Mouse (Mus musculus) megakaryocyte, adult 5-6 weeks (primary cell): ENCODE measurements around the gene Cdc37l1. TPM values are rescaled to one million over a fixed set of nuclear protein-coding genes. Genes with fewer than 3 reads are reported as not detected.
"Not testable (repeated sequence)": the region's sequence is repeated elsewhere in the genome, so short reads cannot be mapped to it uniquely, and the experiment has no call there.

Experiments used
- ATAC-seq: 2 replicates; pipeline ENCODE4 v1.8.0; 2016; ENCODE audit warnings: mild to moderate bottlenecking, inconsistent platforms; ENCODE audit not compliant: poor library complexity, severe bottlenecking
- total RNA-seq, 2 experiments: library from RNA; stranded (forward) in 1 of 2; stranded (reverse) in 1 of 2; fragments of 153-499, 151-499 nt in 1 of 2; fragments of 221-1000, 200-1000 nt in 1 of 2; gene quantifications; 2 replicates each; pipeline versions ENCODE4 v1.2.3 to v1.2.4; 2015 to 2017

Gene Cdc37l1
- total RNA-seq, 2 experiments from 2014 or later, result 28.3 to 33.3 TPM

GRCm38 (mm10) chr19:29000321-29000720 lies 10.2 kb downstream of the Cdc37l1 start:
- ATAC-seq, result not testable (repeated sequence)

GRCm38 (mm10) chr19:29008069-29008706 lies 18.0 kb downstream of the Cdc37l1 start:
- ATAC-seq, result no peak

- ATAC-seq, result no peak
These were observed 18.9 kb downstream of the Cdc37l1 start for GRCm38 (mm10) chr19:29009046-29009445.

- ATAC-seq, result no peak
These were observed 21.3 kb downstream of the Cdc37l1 start for GRCm38 (mm10) chr19:29011355-29011990.

GRCm38 (mm10) chr19:29014466-29015055 lies 24.4 kb downstream of the Cdc37l1 start:
- no peak for ATAC-seq

- no peak for ATAC-seq
These were observed 25.5 kb downstream of the Cdc37l1 start for GRCm38 (mm10) chr19:29015410-29016203.

- no peak for ATAC-seq
These were observed 26.1 kb downstream of the Cdc37l1 start for GRCm38 (mm10) chr19:29016204-29016765.

- no peak for ATAC-seq
These were observed 26.6 kb downstream of the Cdc37l1 start for GRCm38 (mm10) chr19:29016786-29017185.

GRCm38 (mm10) chr19:29019647-29020046 lies 29.5 kb downstream of the Cdc37l1 start:
- ATAC-seq, result no peak

- no peak for ATAC-seq
These were observed 31.7 kb downstream of the Cdc37l1 start for GRCm38 (mm10) chr19:29021754-29022345.

- ATAC-seq, result no peak
These were observed 34.3 kb downstream of the Cdc37l1 start for GRCm38 (mm10) chr19:29024391-29024947.

GRCm38 (mm10) chr19:29031788-29032187 lies 41.6 kb downstream of the Cdc37l1 start:
- no peak for ATAC-seq

- ATAC-seq, result no peak
These were observed 42.5 kb downstream of the Cdc37l1 start for GRCm38 (mm10) chr19:29032662-29033061.

- ATAC-seq, result no peak
These were observed 46.9 kb downstream of the Cdc37l1 start for GRCm38 (mm10) chr19:29037026-29037425.

GRCm38 (mm10) chr19:29037541-29037940 lies 47.4 kb downstream of the Cdc37l1 start:
- ATAC-seq, result no peak

GRCm38 (mm10) chr19:29039334-29039733 lies 49.2 kb downstream of the Cdc37l1 start:
- no peak for ATAC-seq

GRCm38 (mm10) chr19:29040206-29040605 lies 50.1 kb downstream of the Cdc37l1 start:
- no peak for ATAC-seq

- ATAC-seq, result no peak
These were observed 52.0 kb downstream of the Cdc37l1 start for GRCm38 (mm10) chr19:29042143-29042542.

GRCm38 (mm10) chr19:29042647-29043046 lies 52.5 kb downstream of the Cdc37l1 start:
- peak; percentile 50 for ATAC-seq

- no peak for ATAC-seq
These were observed 54.2 kb downstream of the Cdc37l1 start for GRCm38 (mm10) chr19:29044353-29044768.
